Mouse (Mus musculus): ENCODE measurements around the gene Smbd1.

GRCm38 (mm10) chr16:32822881-32823280 lies 12.6 kb upstream of the Smbd1 start:
- TF ChIP-seq CTCF (IDR thresholded peaks at IDR 0.05; ENCODE audit: extremely low read depth, insufficient read depth, low read length) (no peak), POLR2A (IDR thresholded peaks at IDR 0.05; ENCODE audit: extremely low read depth, insufficient read depth, low read length) (no peak)
